Mouse (Mus musculus) natural killer cell, adult 2 months (primary cell): ENCODE measurements around the gene Gfod1.

Experiments used
- DNase-seq, 2 experiments: peaks; one replicate each; pipeline ENCODE4 v3.0.0; 2022; ENCODE audit warnings: low spot score in 2 of 2

The Gfod1 gene

DNA sequence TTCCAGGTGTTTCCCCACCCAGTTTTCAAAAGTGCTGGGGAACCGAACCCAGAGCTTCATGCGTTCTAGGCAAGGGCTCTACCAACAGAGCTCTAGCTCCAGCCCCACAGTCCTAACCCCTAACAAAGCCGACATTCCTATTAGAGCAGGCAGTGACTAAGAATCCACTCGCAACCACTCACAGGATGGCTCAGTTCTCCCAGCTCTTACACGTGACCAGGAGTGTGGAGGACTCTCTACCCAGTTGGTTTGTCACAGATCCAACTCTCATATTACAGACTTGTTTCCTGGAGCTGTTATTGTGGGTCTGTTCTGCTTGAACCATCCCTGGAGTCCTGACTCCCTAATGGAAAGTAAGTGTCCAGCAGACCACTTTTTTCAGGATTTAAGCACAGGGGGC lies 40.3 kb downstream of the Gfod1 start:
- no peak for DNase-seq

DNA sequence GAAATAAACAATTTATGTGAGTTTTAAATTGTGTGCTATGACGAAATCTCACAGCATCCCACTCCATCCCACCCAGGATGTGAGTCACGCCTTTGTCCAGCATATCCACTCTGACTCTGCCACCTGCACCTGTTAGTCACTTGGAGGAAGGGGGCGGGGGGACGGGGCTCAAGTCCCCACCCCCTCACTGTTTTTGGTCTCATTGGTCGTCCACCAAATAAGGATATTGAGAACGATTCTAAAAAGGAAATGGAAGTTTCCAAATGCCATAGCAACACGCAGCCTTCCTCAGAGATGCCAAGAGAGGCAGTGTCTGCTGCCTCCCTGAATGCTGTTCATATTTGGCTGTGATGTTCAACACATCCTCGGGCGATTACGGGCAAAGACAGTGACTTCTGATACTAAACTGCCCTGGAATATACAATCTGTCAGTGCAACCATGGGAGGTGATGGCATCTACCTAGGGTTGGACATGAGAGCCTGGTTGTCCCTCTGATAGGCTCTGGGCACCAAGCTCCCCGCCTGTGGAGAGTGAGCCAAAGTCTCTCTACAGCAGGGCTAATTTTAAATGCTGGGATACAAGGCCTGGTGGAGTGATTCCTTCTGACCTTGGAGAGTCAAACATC lies 41.7 kb downstream of the Gfod1 start:
- no peak for DNase-seq

GRCm38 (mm10) chr13:43261287-43261686 lies 42.7 kb downstream of the Gfod1 start:
- DNase-seq: peak; percentile 38 to 49

GRCm38 (mm10) chr13:43260731-43261130 lies 43.2 kb downstream of the Gfod1 start:
- DNase-seq: no peak

DNA sequence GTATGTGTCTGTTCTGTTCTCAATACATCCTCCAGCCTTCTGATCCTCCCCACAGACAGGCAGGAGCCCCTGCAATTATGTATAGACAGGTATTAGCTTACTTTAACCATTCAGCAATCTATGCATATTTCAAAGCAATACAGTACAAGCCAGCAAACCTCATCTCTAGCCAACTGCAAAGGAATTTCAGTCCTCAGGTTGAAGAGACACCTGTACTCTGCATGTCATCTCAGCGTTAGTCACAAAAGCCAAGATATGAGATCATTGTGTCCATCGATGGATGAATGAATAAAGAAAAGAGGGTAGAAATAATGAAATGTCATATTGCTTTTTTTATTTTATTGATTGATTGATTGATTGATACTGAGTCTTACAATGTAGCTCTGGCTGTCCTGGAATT lies 47.5 kb downstream of the Gfod1 start:
- DNase-seq: no peak

GRCm38 (mm10) chr13:43253526-43253925 lies 50.4 kb downstream of the Gfod1 start:
- peak in 1 of 2 experiments; percentile 36 for DNase-seq

- DNase-seq: no peak
Measured at GRCm38 (mm10) chr13:43252105-43252790, 51.7 kb downstream of the Gfod1 start.

GRCm38 (mm10) chr13:43251391-43251790 lies 52.6 kb downstream of the Gfod1 start:
- DNase-seq: no peak

DNA sequence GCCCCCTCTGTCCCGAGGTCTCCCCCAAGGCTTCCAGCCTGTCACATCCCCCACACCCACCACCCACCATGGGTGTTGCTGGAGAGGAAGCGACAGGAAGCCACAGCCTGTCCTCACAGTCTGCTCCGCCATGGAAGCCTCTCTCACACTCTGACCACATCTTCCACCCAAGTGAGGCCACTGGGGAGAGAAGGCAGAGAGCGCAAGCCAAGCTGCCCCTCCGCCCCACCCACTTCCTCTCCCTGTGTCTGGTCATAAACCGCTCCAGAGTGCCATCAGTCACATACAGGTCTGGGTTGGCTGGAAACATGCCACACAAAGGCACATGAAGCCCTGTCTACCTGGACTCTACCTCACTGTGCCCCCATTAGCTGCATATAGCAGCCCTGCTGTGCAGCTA lies 53.3 kb downstream of the Gfod1 start:
- DNase-seq: peak; percentile 87 to 95

DNA sequence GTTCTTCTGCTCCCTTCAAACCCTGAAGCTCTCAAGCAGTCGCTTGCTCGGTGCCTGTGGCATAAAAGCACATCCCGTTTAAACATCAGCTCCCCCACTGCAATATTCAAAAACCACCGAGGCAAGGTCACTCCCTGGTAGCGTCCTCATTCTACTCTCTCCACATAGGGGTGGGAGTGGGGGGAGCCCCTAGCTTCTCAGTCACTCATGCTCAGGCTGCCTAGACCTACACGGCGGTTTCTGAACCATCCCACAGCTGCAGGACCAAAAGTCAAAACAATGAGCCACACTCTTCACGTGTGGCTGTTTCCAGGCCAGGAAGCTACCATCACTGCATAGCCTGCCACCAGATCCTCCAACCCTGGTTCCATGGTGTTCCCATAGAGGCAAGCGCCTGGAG lies 53.9 kb downstream of the Gfod1 start:
- DNase-seq: peak; percentile 38 to 52

- no peak for DNase-seq
Measured at GRCm38 (mm10) chr13:43248381-43248780, 55.6 kb downstream of the Gfod1 start.

- peak; percentile 51 to 64 for DNase-seq
Measured at GRCm38 (mm10) chr13:43246876-43247275, 57.1 kb downstream of the Gfod1 start.

DNA sequence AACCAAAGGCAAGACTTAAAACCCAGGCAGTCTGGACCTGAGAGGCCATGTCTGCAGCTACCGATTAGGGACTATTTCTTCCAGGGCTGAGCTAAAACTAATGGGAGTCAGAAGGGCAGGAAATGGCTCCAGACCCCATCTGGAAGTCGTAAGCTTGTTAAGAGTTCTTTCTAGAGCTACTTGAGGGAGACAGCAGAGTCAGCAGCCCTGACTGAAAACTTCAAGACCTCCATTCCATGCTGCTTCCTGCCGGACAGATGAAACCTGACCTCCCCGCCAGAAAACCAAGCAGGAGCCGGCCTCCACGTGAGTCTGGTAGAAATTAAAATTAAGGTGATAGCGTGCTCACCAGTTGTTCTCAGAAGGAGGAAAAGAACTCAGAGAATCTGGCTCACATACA lies 60.2 kb downstream of the Gfod1 start:
- no peak for DNase-seq

GRCm38 (mm10) chr13:43243240-43243639 lies 60.7 kb downstream of the Gfod1 start:
- peak; percentile 64 to 71 for DNase-seq

DNA sequence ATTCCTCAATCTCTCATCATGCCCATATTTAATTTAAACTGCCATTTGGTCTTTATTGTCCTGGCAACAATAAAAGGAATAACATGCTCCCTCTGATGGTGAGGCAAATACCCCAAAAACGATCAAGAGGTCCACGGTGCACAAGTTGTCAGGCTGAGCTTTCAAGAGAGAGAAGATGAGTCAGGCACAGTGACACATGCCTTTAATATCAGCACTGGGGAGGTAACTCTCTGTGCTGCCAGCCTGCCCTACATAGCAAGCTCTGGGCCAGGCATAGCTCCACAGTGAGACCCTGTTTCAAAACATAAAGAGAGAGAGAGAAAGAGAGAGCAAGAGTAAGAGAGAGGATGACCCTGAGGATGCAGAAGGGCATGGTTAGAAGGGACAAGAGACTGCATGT lies 62.2 kb downstream of the Gfod1 start:
- DNase-seq: no peak

GRCm38 (mm10) chr13:43241069-43241468 lies 62.9 kb downstream of the Gfod1 start:
- no peak for DNase-seq

- DNase-seq: peak; percentile 71 to 79
Measured at GRCm38 (mm10) chr13:43239790-43240216, 64.2 kb downstream of the Gfod1 start.

DNA sequence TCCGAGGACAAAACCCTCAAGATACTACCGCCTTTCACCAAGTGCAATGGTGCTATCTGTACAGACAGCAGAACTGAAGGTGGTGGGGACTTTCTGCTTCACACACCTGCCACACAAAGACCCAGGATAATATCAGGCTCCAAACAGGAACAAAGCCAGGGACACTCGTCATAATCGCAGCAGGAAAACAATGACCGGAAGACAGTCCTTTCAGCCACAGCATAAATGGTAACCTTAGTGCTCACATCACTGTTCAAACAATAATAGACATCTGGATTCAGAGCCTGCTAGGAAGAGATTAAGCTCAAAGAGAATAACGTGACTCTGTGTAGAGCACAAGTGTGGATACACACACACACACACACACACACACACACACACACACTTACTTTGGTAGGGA lies 67.3 kb downstream of the Gfod1 start:
- no peak for DNase-seq

DNA sequence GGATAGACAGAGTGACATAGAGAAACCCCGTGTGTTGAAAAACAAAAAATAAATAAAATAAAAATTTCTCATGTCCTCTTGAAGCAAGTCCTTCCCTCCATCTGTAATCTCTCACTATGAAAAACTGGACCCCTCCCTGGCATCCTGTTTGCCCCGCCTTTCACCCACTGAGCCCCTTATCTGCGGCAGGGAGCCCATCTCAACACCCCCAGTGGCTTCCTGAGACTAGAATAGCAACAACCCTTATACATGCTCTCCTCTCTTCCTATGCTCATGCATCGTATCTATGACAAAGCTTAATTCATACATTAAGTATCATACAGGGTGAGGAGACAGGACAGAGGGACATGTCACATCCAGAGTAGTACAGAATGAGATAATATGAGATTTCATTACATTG lies 68.0 kb downstream of the Gfod1 start:
- no peak for DNase-seq

DNA sequence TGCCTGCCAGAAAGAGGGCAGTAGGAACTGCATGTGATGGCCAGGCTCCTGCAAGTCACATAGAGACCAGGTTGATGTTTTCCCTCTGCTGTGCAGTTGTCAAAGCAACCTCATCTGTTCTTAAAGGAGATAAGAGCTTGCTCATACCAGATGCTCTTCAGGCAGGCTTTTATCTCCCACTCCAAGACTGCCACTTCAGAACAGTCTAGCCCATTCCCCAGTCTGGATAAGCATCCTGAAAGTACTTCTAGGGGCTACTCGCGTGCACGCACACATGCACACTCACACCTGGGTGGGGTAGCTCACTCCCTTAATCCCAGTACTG lies 68.4 kb downstream of the Gfod1 start:
- DNase-seq: no peak

DNA sequence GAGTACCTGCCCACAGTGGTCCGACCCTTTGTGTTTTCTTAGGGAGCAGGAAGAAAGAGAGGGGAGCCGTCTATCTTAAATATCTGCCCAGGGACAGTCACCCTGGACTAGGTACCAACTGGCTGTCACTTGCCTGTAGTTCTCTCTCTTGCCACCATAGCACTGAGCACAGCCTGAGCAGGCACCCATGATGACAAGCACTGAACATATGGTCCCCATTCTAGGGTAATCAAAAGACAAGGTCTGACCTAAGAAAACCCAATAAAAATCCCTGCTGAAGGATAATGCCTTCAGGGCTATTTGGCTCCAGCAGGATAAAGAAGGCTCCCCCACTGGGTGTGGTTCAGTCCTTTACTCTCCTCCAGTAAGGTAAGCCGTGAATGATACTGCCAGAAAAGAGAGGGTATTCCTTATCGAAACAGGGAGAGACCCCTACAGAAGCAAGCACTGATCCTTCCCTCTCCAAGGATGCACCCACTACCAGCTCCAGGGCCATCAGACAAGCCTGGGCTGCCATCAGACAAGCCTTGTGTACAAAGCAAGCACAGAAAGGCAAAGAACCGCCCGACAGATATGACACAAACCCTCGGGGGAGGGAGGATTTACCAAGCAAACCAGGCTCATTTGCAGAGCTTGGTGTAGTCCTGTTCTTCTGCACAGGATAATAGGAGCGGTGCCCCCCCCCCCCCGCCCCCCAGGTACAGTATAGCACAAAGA lies 68.9 kb downstream of the Gfod1 start:
- DNase-seq: no peak

DNA sequence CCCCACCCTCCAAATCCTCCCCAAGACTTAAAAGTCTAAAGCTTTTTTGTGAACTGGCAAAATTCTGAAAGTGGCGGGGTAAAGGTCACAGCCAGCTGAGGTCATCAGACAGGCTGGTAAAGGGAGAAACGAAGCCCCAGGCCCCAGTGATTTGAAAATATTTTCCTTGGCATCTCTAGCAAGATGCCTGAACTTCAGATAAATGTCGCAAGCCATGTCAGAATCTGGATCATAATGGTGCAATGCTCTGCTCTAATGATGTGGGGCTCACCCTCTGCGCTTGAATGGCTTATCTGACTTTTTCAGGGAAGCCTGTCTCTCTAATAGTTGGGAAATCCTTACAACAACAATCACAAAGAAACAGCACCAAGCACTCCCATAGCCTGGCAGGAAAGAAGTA lies 70.6 kb downstream of the Gfod1 start:
- DNase-seq: no peak
